Mouse (Mus musculus) MEL (cell line): ENCODE measurements around the gene Tmc1.

ENCODE experiments used
- CTCF ChIP-seq, 3 experiments: IDR thresholded peaks in 2 of 3; conservative IDR thresholded peaks in 1 of 3; 2 replicates each; pipeline ENCODE4 v1.5.1; 2011 to 2012; ENCODE audit warnings: low read length in 3 of 3, low read depth in 2 of 3, mild to moderate bottlenecking in 2 of 3, improper control_type of control experiment in 1 of 3, inconsistent platforms in 1 of 3, mixed read lengths in 1 of 3, moderate library complexity in 1 of 3; ENCODE audit not compliant: control insufficient read depth in 1 of 3, insufficient read depth in 1 of 3, poor library complexity in 1 of 3, severe bottlenecking in 1 of 3
- E2F4 ChIP-seq: IDR thresholded peaks from 2 replicates; pipeline ENCODE4 v1.6.1; 2011; ENCODE audit warnings: low read depth, low read length, improper control_type of control experiment, borderline replicate concordance
- EP300 ChIP-seq, 2 experiments: IDR thresholded peaks; 2 replicates each; pipeline ENCODE4 v1.6.1; 2011; ENCODE audit warnings: improper control_type of control experiment in 2 of 2, low read length in 2 of 2, low read depth in 1 of 2, mild to moderate bottlenecking in 1 of 2
- GATA1 ChIP-seq: IDR thresholded peaks from 2 replicates; pipeline ENCODE4 v1.6.1; 2011; ENCODE audit warnings: low read depth, low read length, improper control_type of control experiment
- KAT2A ChIP-seq: conservative IDR thresholded peaks from 2 replicates; pipeline ENCODE4 v1.6.1; 2012; ENCODE audit warnings: low read depth, low read length, improper control_type of control experiment, inconsistent platforms
- MAFK ChIP-seq: IDR thresholded peaks from 2 replicates; pipeline ENCODE4 v1.6.1; 2011; ENCODE audit warnings: low read depth, mild to moderate bottlenecking, low read length, improper control_type of control experiment, borderline replicate concordance
- MEF2A ChIP-seq: IDR thresholded peaks from 2 replicates; pipeline ENCODE4 v1.6.1; 2014; ENCODE audit warnings: low read depth, mild to moderate bottlenecking, inconsistent platforms, low read length, improper control_type of control experiment; ENCODE audit not compliant: poor library complexity, insufficient replicate concordance, severe bottlenecking; ENCODE audit errors: extremely low read depth
- NRF1 ChIP-seq: IDR thresholded peaks from 2 replicates; pipeline ENCODE4 v1.6.1; 2014; ENCODE audit warnings: low read depth, mild to moderate bottlenecking, inconsistent platforms, low read length, improper control_type of control experiment, moderate library complexity; ENCODE audit not compliant: poor library complexity, insufficient read depth, severe bottlenecking
- POLR2A ChIP-seq, 2 experiments: IDR thresholded peaks; 2 replicates each; pipeline ENCODE4 v1.6.1; 2011 to 2012; ENCODE audit warnings: low read length in 2 of 2, mild to moderate bottlenecking in 2 of 2, control low read depth in 1 of 2, improper control_type of control experiment in 1 of 2, low read depth in 1 of 2, moderate library complexity in 1 of 2; ENCODE audit not compliant: control insufficient read depth in 1 of 2, insufficient read depth in 1 of 2, poor library complexity in 1 of 2
- POLR2AphosphoS5 ChIP-seq: IDR thresholded peaks from 2 replicates; pipeline ENCODE4 v1.6.1; 2012; ENCODE audit warnings: low read depth, borderline replicate concordance, mild to moderate bottlenecking, inconsistent platforms, low read length, moderate library complexity, mixed read lengths
- TCF12 ChIP-seq: IDR thresholded peaks from 2 replicates; pipeline ENCODE4 v1.6.1; 2014; ENCODE audit warnings: low read depth, mild to moderate bottlenecking, inconsistent platforms, low read length, improper control_type of control experiment, moderate library complexity
- ZMIZ1 ChIP-seq: IDR thresholded peaks from 2 replicates; pipeline ENCODE4 v1.6.1; 2012; ENCODE audit warnings: low read depth, mild to moderate bottlenecking, inconsistent platforms, low read length, improper control_type of control experiment, moderate library complexity

GRCm38 (mm10) chr19:20761675-20762426 lies 192.2 kb downstream of the Tmc1 start:
- TF ChIP-seq GATA1 (peak; percentile 90), TCF12 (peak; percentile 91), MEF2A (no peak), KAT2A (no peak), NRF1 (no peak), CTCF (IDR thresholded peaks at IDR 0.05 in 2 of 3, conservative IDR thresholded peaks at IDR 0.05 in 1 of 3; ENCODE audit: control insufficient read depth in 1 of 3, insufficient read depth in 1 of 3, low read depth in 2 of 3, low read length in 3 of 3, poor library complexity in 1 of 3, severe bottlenecking in 1 of 3) (no peak), POLR2A (IDR thresholded peaks at IDR 0.05; ENCODE audit: control insufficient read depth in 1 of 2, insufficient read depth in 1 of 2, low read depth in 1 of 2, low read length in 2 of 2, poor library complexity in 1 of 2) (no peak), POLR2AphosphoS5 (no peak), ZMIZ1 (no peak), EP300 (IDR thresholded peaks at IDR 0.05; ENCODE audit: low read depth in 1 of 2, low read length in 2 of 2) (peak; percentile 91 to 92), E2F4 (no peak), MAFK (no peak)
